Mouse (Mus musculus): ENCODE results near the gene Tapbpl.

Tapbpl gene

GRCm38 (mm10) chr6:125238396-125238795 lies 6.7 kb upstream of the Tapbpl start:
- peak; percentile 86 for DNase-seq

- peak; percentile 72 for DNase-seq
Measured at GRCm38 (mm10) chr6:125237421-125237820, 5.8 kb upstream of the Tapbpl start.

GRCm38 (mm10) chr6:125236782-125237181 lies 5.1 kb upstream of the Tapbpl start, which contains the start of gene Cd27:
TSS of gene Cd27 (minus strand) at chr6:125237010.
- peak; percentile 89 for DNase-seq

GRCm38 (mm10) chr6:125236341-125236740 lies 4.7 kb upstream of the Tapbpl start:
- peak; percentile 67 for DNase-seq

GRCm38 (mm10) chr6:125234520-125234828 lies 2.8 kb upstream of the Tapbpl start:
- DNase-seq = no peak

GRCm38 (mm10) chr6:125233816-125234519 lies 2.3 kb upstream of the Tapbpl start:
- DNase-seq = no peak

GRCm38 (mm10) chr6:125232516-125232915 lies 856 bp upstream of the Tapbpl start:
- DNase-seq = peak; percentile 31

GRCm38 (mm10) chr6:125232045-125232437 lies 381 bp upstream of the Tapbpl start:
- DNase-seq = peak; percentile 57

GRCm38 (mm10) chr6:125230571-125230970 lies 1.1 kb downstream of the Tapbpl start:
- peak; percentile 56 for DNase-seq

GRCm38 (mm10) chr6:125225518-125226115 lies 6.0 kb downstream of the Tapbpl start:
- peak; percentile 75 for DNase-seq

- peak; percentile 63 for DNase-seq
Measured at GRCm38 (mm10) chr6:125222577-125222976, 9.1 kb downstream of the Tapbpl start.

- DNase-seq = peak; percentile 93
Measured at GRCm38 (mm10) chr6:125222146-125222545, 9.5 kb downstream of the Tapbpl start.

- peak; percentile 45 for DNase-seq
Measured at GRCm38 (mm10) chr6:125221115-125221745, 10.4 kb downstream of the Tapbpl start.

- peak; percentile 84 for DNase-seq
Measured at GRCm38 (mm10) chr6:125218963-125219362, 12.7 kb downstream of the Tapbpl start.

GRCm38 (mm10) chr6:125217899-125218298 lies 13.8 kb downstream of the Tapbpl start:
- DNase-seq = no peak

- peak; percentile 20 for DNase-seq
Measured at GRCm38 (mm10) chr6:125216898-125217297, 14.8 kb downstream of the Tapbpl start.

- peak; percentile 94 for DNase-seq
Measured at GRCm38 (mm10) chr6:125215148-125215954, 16.3 kb downstream of the Tapbpl start, which contains the start of gene Vamp1. TSS of gene Vamp1 (plus strand) at chr6:125215551.

- DNase-seq = no peak
Measured at GRCm38 (mm10) chr6:125213715-125214114, 17.9 kb downstream of the Tapbpl start.

GRCm38 (mm10) chr6:125213129-125213528 lies 18.5 kb downstream of the Tapbpl start:
- no peak for DNase-seq

- DNase-seq = no peak
Measured at GRCm38 (mm10) chr6:125212621-125213020, 19.0 kb downstream of the Tapbpl start.

GRCm38 (mm10) chr6:125210436-125210835 lies 21.2 kb downstream of the Tapbpl start:
- peak; percentile 39 for DNase-seq

- DNase-seq = no peak
Measured at GRCm38 (mm10) chr6:125197166-125197565, 34.5 kb downstream of the Tapbpl start.

- DNase-seq = no peak
Measured at GRCm38 (mm10) chr6:125196301-125196700, 35.4 kb downstream of the Tapbpl start.
